Mouse (Mus musculus) G1E (cell line): ENCODE data around the gene Olfr1215. TPM values are rescaled to one million over a fixed set of nuclear protein-coding genes. Genes with fewer than 3 reads are reported as not detected.

Experiments
- polyA plus RNA-seq: library from polyadenylated mRNA; stranded (reverse); fragments of >175 nt; gene quantifications from 2 replicates; pipeline ENCODE4 v1.2.3, GENCODE M21; 2012
- total RNA-seq, 2 experiments: library from RNA; stranded (forward) in 1 of 2; stranded (reverse) in 1 of 2; fragments of 200-1000 nt in 1 of 2; fragments of >200 nt in 1 of 2; fragmentation: Nextera tagmentation in 1 of 2; gene quantifications; 2 replicates each; pipeline ENCODE4 v1.2.3; 2014 to 2017

The Olfr1215 gene
- total and polyA plus RNA-seq, 3 experiments = not detected

Other genes with a start within 250 kb of the Olfr1215 start
Only the 20 nearest of the 25 such genes appear.
- gene Olfr1202, start 192.5 kb downstream of the Olfr1215 start, total RNA-seq (2014; fragmentation: Nextera tagmentation) = not detected in 2 replicates
- 0.06 and 0.11 TPM in 2 replicates for gene Olfr1202, start 192.5 kb downstream of the Olfr1215 start, total RNA-seq (2017)
- not detected in 2 replicates for gene Olfr1202, start 192.5 kb downstream of the Olfr1215 start, polyA plus RNA-seq
- gene Olfr1205, start 177.2 kb downstream of the Olfr1215 start, total RNA-seq (2014; fragmentation: Nextera tagmentation) = not detected in 2 replicates
- gene Olfr1205, start 177.2 kb downstream of the Olfr1215 start, total RNA-seq (2017) = 0.05 TPM in 1 of 2 replicates, not detected in the other
- gene Olfr1205, start 177.2 kb downstream of the Olfr1215 start, polyA plus RNA-seq = not detected in 2 replicates
- gene Olfr1204, start 157.7 kb downstream of the Olfr1215 start, total RNA-seq (2014; fragmentation: Nextera tagmentation) = not detected in 2 replicates
- gene Olfr1204, start 157.7 kb downstream of the Olfr1215 start, total RNA-seq (2017) = 0.06 and 0.11 TPM in 2 replicates
- not detected in 2 replicates for gene Olfr1204, start 157.7 kb downstream of the Olfr1215 start, polyA plus RNA-seq
- not detected in 2 replicates for gene Olfr1206, start 143.7 kb downstream of the Olfr1215 start, total RNA-seq (2014; fragmentation: Nextera tagmentation)
- 0.16 TPM in 1 of 2 replicates, not detected in the other for gene Olfr1206, start 143.7 kb downstream of the Olfr1215 start, total RNA-seq (2017)
- not detected in 2 replicates for gene Olfr1206, start 143.7 kb downstream of the Olfr1215 start, polyA plus RNA-seq
- gene Olfr1208, start 104.7 kb downstream of the Olfr1215 start, total RNA-seq (2014; fragmentation: Nextera tagmentation) = not detected in 2 replicates
- gene Olfr1208, start 104.7 kb downstream of the Olfr1215 start, total RNA-seq (2017) = 0.11 and 0.17 TPM in 2 replicates
- not detected in 2 replicates for gene Olfr1208, start 104.7 kb downstream of the Olfr1215 start, polyA plus RNA-seq
- not detected in 2 replicates for gene Olfr1209, start 91.8 kb downstream of the Olfr1215 start, total RNA-seq (2014; fragmentation: Nextera tagmentation)
- gene Olfr1209, start 91.8 kb downstream of the Olfr1215 start, total RNA-seq (2017) = 0.05 TPM in 1 of 2 replicates, not detected in the other
- gene Olfr1209, start 91.8 kb downstream of the Olfr1215 start, polyA plus RNA-seq = 0.07 TPM in 1 of 2 replicates, not detected in the other
- not detected in 2 replicates for gene Olfr1211, start 68.9 kb downstream of the Olfr1215 start, total RNA-seq (2014; fragmentation: Nextera tagmentation)
- gene Olfr1211, start 68.9 kb downstream of the Olfr1215 start, total RNA-seq (2017) = 0.05 TPM in 1 of 2 replicates, not detected in the other
- not detected in 2 replicates for gene Olfr1211, start 68.9 kb downstream of the Olfr1215 start, polyA plus RNA-seq
- not detected in 2 replicates for gene Olfr1212, start 53.0 kb downstream of the Olfr1215 start, total RNA-seq (2014; fragmentation: Nextera tagmentation)
- gene Olfr1212, start 53.0 kb downstream of the Olfr1215 start, total RNA-seq (2017) = 0.06 and 0.55 TPM in 2 replicates
- not detected in 2 replicates for gene Olfr1212, start 53.0 kb downstream of the Olfr1215 start, polyA plus RNA-seq
- gene Gm13762, start 26.7 kb downstream of the Olfr1215 start, total RNA-seq (2014; fragmentation: Nextera tagmentation) = not detected in 2 replicates
- 0.17 TPM in 1 of 2 replicates, not detected in the other for gene Gm13762, start 26.7 kb downstream of the Olfr1215 start, total RNA-seq (2017)
- not detected in 2 replicates for gene Gm13762, start 26.7 kb downstream of the Olfr1215 start, polyA plus RNA-seq
- gene Olfr1214, start 14.3 kb downstream of the Olfr1215 start, total RNA-seq (2014; fragmentation: Nextera tagmentation) = not detected in 2 replicates
- gene Olfr1214, start 14.3 kb downstream of the Olfr1215 start, total RNA-seq (2017) = 0.16 TPM in 1 of 2 replicates, not detected in the other
- gene Olfr1214, start 14.3 kb downstream of the Olfr1215 start, polyA plus RNA-seq = not detected in 2 replicates
- not detected in 2 replicates for gene Olfr1216, start 11.4 kb upstream of the Olfr1215 start, total RNA-seq (2014; fragmentation: Nextera tagmentation)
- 0.06 TPM in 1 of 2 replicates, not detected in the other for gene Olfr1216, start 11.4 kb upstream of the Olfr1215 start, total RNA-seq (2017)
- gene Olfr1216, start 11.4 kb upstream of the Olfr1215 start, polyA plus RNA-seq = not detected in 2 replicates
- gene Olfr1217, start 25.1 kb upstream of the Olfr1215 start, total RNA-seq (2014; fragmentation: Nextera tagmentation) = not detected in 2 replicates
- gene Olfr1217, start 25.1 kb upstream of the Olfr1215 start, total RNA-seq (2017) = 0.12 and 0.16 TPM in 2 replicates
- not detected in 2 replicates for gene Olfr1217, start 25.1 kb upstream of the Olfr1215 start, polyA plus RNA-seq
- not detected in 2 replicates for gene Olfr1218, start 54.2 kb upstream of the Olfr1215 start, total RNA-seq (2014; fragmentation: Nextera tagmentation)
- gene Olfr1218, start 54.2 kb upstream of the Olfr1215 start, total RNA-seq (2017) = 0.23 and 0.27 TPM in 2 replicates
- not detected in 2 replicates for gene Olfr1218, start 54.2 kb upstream of the Olfr1215 start, polyA plus RNA-seq
- gene Olfr1219, start 76.5 kb upstream of the Olfr1215 start, total RNA-seq (2014; fragmentation: Nextera tagmentation) = not detected in 2 replicates
- gene Olfr1219, start 76.5 kb upstream of the Olfr1215 start, total RNA-seq (2017) = 0.22 TPM in 1 of 2 replicates, not detected in the other
- gene Olfr1219, start 76.5 kb upstream of the Olfr1215 start, polyA plus RNA-seq = not detected in 2 replicates
- gene Olfr1220, start 99.9 kb upstream of the Olfr1215 start, total RNA-seq (2014; fragmentation: Nextera tagmentation) = 0.15 TPM in 1 of 2 replicates, not detected in the other
- gene Olfr1220, start 99.9 kb upstream of the Olfr1215 start, total RNA-seq (2017) = 0.05 and 0.12 TPM in 2 replicates
- gene Olfr1220, start 99.9 kb upstream of the Olfr1215 start, polyA plus RNA-seq = not detected in 2 replicates
- not detected in 2 replicates for gene Olfr1221, start 110.3 kb upstream of the Olfr1215 start, total RNA-seq (2014; fragmentation: Nextera tagmentation)
- gene Olfr1221, start 110.3 kb upstream of the Olfr1215 start, total RNA-seq (2017) = 0.06 and 0.11 TPM in 2 replicates
- not detected in 2 replicates for gene Olfr1221, start 110.3 kb upstream of the Olfr1215 start, polyA plus RNA-seq
- not detected in 2 replicates for gene Olfr1222, start 126.1 kb upstream of the Olfr1215 start, total RNA-seq (2014; fragmentation: Nextera tagmentation)
- gene Olfr1222, start 126.1 kb upstream of the Olfr1215 start, total RNA-seq (2017) = 0.16 and 0.29 TPM in 2 replicates
- gene Olfr1222, start 126.1 kb upstream of the Olfr1215 start, polyA plus RNA-seq = not detected in 2 replicates
- not detected in 2 replicates for gene Olfr1223, start 144.6 kb upstream of the Olfr1215 start, total RNA-seq (2014; fragmentation: Nextera tagmentation)
- gene Olfr1223, start 144.6 kb upstream of the Olfr1215 start, total RNA-seq (2017) = 0.06 TPM in 1 of 2 replicates, not detected in the other
- not detected in 2 replicates for gene Olfr1223, start 144.6 kb upstream of the Olfr1215 start, polyA plus RNA-seq
- gene Olfr1224-ps1, start 157.1 kb upstream of the Olfr1215 start, total RNA-seq (2014; fragmentation: Nextera tagmentation) = not detected in 2 replicates
- gene Olfr1224-ps1, start 157.1 kb upstream of the Olfr1215 start, total RNA-seq (2017) = not detected in 2 replicates
- not detected in 2 replicates for gene Olfr1224-ps1, start 157.1 kb upstream of the Olfr1215 start, polyA plus RNA-seq
- gene Olfr1225, start 167.7 kb upstream of the Olfr1215 start, total RNA-seq (2014; fragmentation: Nextera tagmentation) = not detected in 2 replicates
- 0.16 and 0.41 TPM in 2 replicates for gene Olfr1225, start 167.7 kb upstream of the Olfr1215 start, total RNA-seq (2017)
- not detected in 2 replicates for gene Olfr1225, start 167.7 kb upstream of the Olfr1215 start, polyA plus RNA-seq